ENCODE assay signal across 23 mouse cellular contexts in genomic region chr13:101061233-101062144, GRCm38 (mm10).
DNase-seq lines count a peak whose midpoint lies in the region; ATAC-seq and TF ChIP-seq lines count a peak whose summit lies in the region.
"Had no signal": no experiment of that assay in that cellular context is flagged by ENCODE, and none has a peak within 500 bp of the region (broad histone marks: within the 10 kb centered on the region; RNA-seq: fewer than 3 reads in every experiment).

No protein-coding gene starts in this region.

- H3K4me2 ChIP-seq in kidney, embryonic 15.5 days: peak overlapping the region; percentile 23; the same call in 1 of the 2 replicates
- H3K4me2 ChIP-seq in midbrain, embryonic 14.5 days (ENCODE audit: low read length): no peak overlapping the region
- H3K4me2 ChIP-seq: embryonic facial prominence, embryonic 12.5 days; forebrain, embryonic 12.5 days had no signal

- no peaks in the 10 kb centered on the region for H3K27me3 ChIP-seq in kidney, embryonic 15.5 days
- H3K27me3 ChIP-seq in midbrain, embryonic 14.5 days (ENCODE audit: control insufficient read depth, insufficient read depth, low read length): no peaks in the 10 kb centered on the region
- H3K27me3 ChIP-seq: embryonic facial prominence, embryonic 12.5 days; forebrain, embryonic 12.5 days had no signal

- no peak for TF ChIP-seq POLR2A in brain, embryonic 14.5 days (IDR thresholded peaks at IDR 0.05; ENCODE audit: borderline replicate concordance, extremely low read depth, insufficient read depth, insufficient read length, poor library complexity, severe bottlenecking)

- no peak overlapping the region for H3K4me3 ChIP-seq in kidney, embryonic 15.5 days (replicated peaks)
- no peak overlapping the region for H3K4me3 ChIP-seq in midbrain, embryonic 14.5 days (replicated peaks; ENCODE audit: low read depth, low read length)
- H3K4me3 ChIP-seq: embryonic facial prominence, embryonic 12.5 days; forebrain, embryonic 12.5 days; layer of hippocampus, adult 2 months had no signal

- DNase-seq in kidney, adult 18-20 months: no peak
- DNase-seq in brain, embryonic 14.5 days (ENCODE audit: low read depth): peak; percentile 44
- DNase-seq in forelimb bud, embryonic 11.5 days (ENCODE audit: low read depth, low spot score): peak; percentile 13
- peak; percentile 58 for DNase-seq in midbrain, embryonic 14.5 days
- DNase-seq in spleen, postnatal 4 days (ENCODE audit: low spot score in 2 of 2): no peak
- no peak for DNase-seq in gastrocnemius, postnatal 4 days (ENCODE audit: low spot score in 2 of 2)
- DNase-seq: adrenal gland, adult 8-10 months; cerebellum, adult 2 months; cerebellum, postnatal 25 days; gastrocnemius, postnatal 14 days; kidney, adult 2 months; kidney, postnatal 25 days; layer of hippocampus, postnatal 36 days; liver, postnatal 0 days; right cerebral cortex, postnatal 25 days; spleen, adult 18-20 months had no signal

- no peaks in the 10 kb centered on the region for H3K9me3 ChIP-seq in kidney, embryonic 15.5 days (replicated peaks)
- H3K9me3 ChIP-seq in midbrain, embryonic 14.5 days (ENCODE audit: control insufficient read depth, low read length): no peaks in the 10 kb centered on the region
- H3K9me3 ChIP-seq: embryonic facial prominence, embryonic 12.5 days; forebrain, embryonic 12.5 days had no signal

- no peak overlapping the region for H3K27ac ChIP-seq in kidney, embryonic 15.5 days
- H3K27ac ChIP-seq in midbrain, embryonic 14.5 days (replicated peaks; ENCODE audit: low read depth, low read length): peak overlapping the region; percentile 20; the same call in 1 of the 2 replicates
- H3K27ac ChIP-seq: embryonic facial prominence, embryonic 12.5 days; forebrain, embryonic 12.5 days; layer of hippocampus, adult 2 months; macrophage had no signal

- ATAC-seq in kidney, embryonic 15.5 days (replicated peaks; ENCODE audit: low FRiP score): no peak
- no peak for ATAC-seq in midbrain, embryonic 14.5 days (ENCODE audit: low FRiP score, low TSS enrichment)
- ATAC-seq: activated CD4-positive, CD25-positive, alpha-beta regulatory T cell, adult 4 months; liver, postnatal 0 days; lung, postnatal 0 days had no signal

- 0 out of 2 replicates have a peak, but pooled peaks cover 2% of the 10 kb centered on the region for H3K4me1 ChIP-seq in kidney, embryonic 15.5 days
- H3K4me1 ChIP-seq in midbrain, embryonic 14.5 days (ENCODE audit: control insufficient read depth, insufficient read depth, low read length): peaks cover 14% of the 10 kb centered on the region; the same call in 1 of the 2 replicates

- H3K9ac ChIP-seq in kidney, embryonic 15.5 days: no peak overlapping the region
- H3K9ac ChIP-seq in midbrain, embryonic 14.5 days (replicated peaks; ENCODE audit: low read length): no peak overlapping the region
- H3K9ac ChIP-seq: embryonic facial prominence, embryonic 12.5 days; forebrain, embryonic 12.5 days; liver, postnatal 0 days had no signal

- WGBS in kidney, embryonic 15.5 days: 44% methylated on average over 15 of the region's 15 CpGs
- 59% methylated on average over 15 of the region's 15 CpGs for WGBS in midbrain, embryonic 14.5 days

- TF ChIP-seq CTCF in brain, embryonic 14.5 days (IDR thresholded peaks at IDR 0.05; ENCODE audit: borderline replicate concordance, extremely low read depth, insufficient read depth, insufficient read length): no peak

- no peaks in the 10 kb centered on the region for H3K36me3 ChIP-seq in kidney, embryonic 15.5 days
- H3K36me3 ChIP-seq in midbrain, embryonic 14.5 days (ENCODE audit: control insufficient read depth, insufficient read depth, low read length): no peaks in the 10 kb centered on the region
- H3K36me3 ChIP-seq: embryonic facial prominence, embryonic 12.5 days; forebrain, embryonic 12.5 days had no signal

Comparison
In these comparisons a context has a peak if more than half of its experiments do, and no peak if none do; other contexts are left out.
1. DNase-seq: peak in brain, embryonic 14.5 days (single experiment), forelimb bud, embryonic 11.5 days (single experiment) and midbrain, embryonic 14.5 days (single experiment); none in kidney, adult 18-20 months (single experiment), spleen, postnatal 4 days (0 of 2) and gastrocnemius, postnatal 4 days (0 of 2).